Mouse (Mus musculus) thymus, adult 2 months (tissue): ENCODE results near the gene Espn. TPM values are rescaled to one million over a fixed set of nuclear protein-coding genes. Genes with fewer than 3 reads are reported as not detected.

Source experiments
- DNase-seq: peaks from one replicate; pipeline ENCODE4 v3.0.0; 2021
- H3K27ac ChIP-seq: fragments of 200-500 bp; 2 replicates; pipeline ENCODE4 v1.5.1; 2012; ENCODE audit warnings: low read length, control low read depth; ENCODE audit not compliant: control insufficient read depth, insufficient read depth
- H3K27me3 ChIP-seq: fragments of 200-500 bp; 2 replicates; pipeline ENCODE4 v1.6.1; 2012; ENCODE audit warnings: mild to moderate bottlenecking, low read length, moderate library complexity, mixed read lengths; ENCODE audit not compliant: control insufficient read depth, insufficient read depth
- H3K36me3 ChIP-seq: fragments of 200-500 bp; 2 replicates; pipeline ENCODE4 v1.6.1; 2012; ENCODE audit warnings: mild to moderate bottlenecking, low read length, moderate library complexity; ENCODE audit not compliant: control insufficient read depth, insufficient read depth
- H3K4me1 ChIP-seq: fragments of 200-500 bp; replicated peaks from 2 replicates; pipeline ENCODE4 v1.6.1; 2012; ENCODE audit warnings: low read length; ENCODE audit not compliant: control insufficient read depth, insufficient read depth
- H3K4me3 ChIP-seq: fragments of 200-500 bp; 2 replicates; pipeline ENCODE4 v1.5.1; 2012; ENCODE audit warnings: mild to moderate bottlenecking, low read length, control low read depth, moderate library complexity; ENCODE audit not compliant: control insufficient read depth, insufficient read depth
- CTCF ChIP-seq: fragments of 200-500 bp; IDR thresholded peaks from 2 replicates; pipeline ENCODE4 v1.5.1; 2012; ENCODE audit warnings: mild to moderate bottlenecking, control low read depth, low read length, moderate library complexity, borderline replicate concordance; ENCODE audit not compliant: control insufficient read depth, poor library complexity, insufficient read depth; ENCODE audit errors: extremely low read depth
- POLR2A ChIP-seq: fragments of 200-500 bp; IDR thresholded peaks from 2 replicates; pipeline ENCODE4 v1.6.1; 2012; ENCODE audit warnings: mild to moderate bottlenecking, low read length, control low read depth, moderate library complexity; ENCODE audit not compliant: control insufficient read depth, poor library complexity, insufficient read depth; ENCODE audit errors: extremely low read depth
- WGBS: fragments of 180-500 bp; shearing (Covaris S2); methylation state at CpG from one replicate; pipeline ENCODE4 v1.1.7; 2018; 5-methylcytosine and 5-hydroxymethylcytosine counted together
- polyA plus RNA-seq: library from polyadenylated mRNA; depleted of rRNA; stranded (reverse); fragments of >200 nt; gene quantifications from 2 replicates; pipeline ENCODE4 v1.2.3, GENCODE M21; 2012

The Espn gene
- polyA plus RNA-seq, 1 experiment: 6.5 TPM

GRCm38 (mm10) chr4:152103025-152103424, 49.1 kb downstream of the Espn start:
- DNase-seq: peak; percentile 84
- peaks cover 5% of the 10 kb centered on the region; the same call in 1 of the 2 replicates for H3K4me1 ChIP-seq
- no peak for TF ChIP-seq POLR2A
- peak; percentile 87; the same call in 1 of the 2 replicates for TF ChIP-seq CTCF
- H3K36me3 ChIP-seq: no peaks in the 10 kb centered on the region
- WGBS: 61% methylated on average over 7 of the region's 7 CpGs
- no peak overlapping the region for H3K4me3 ChIP-seq
- H3K27ac ChIP-seq: no peak overlapping the region
- no peaks in the 10 kb centered on the region for H3K27me3 ChIP-seq

GRCm38 (mm10) chr4:152101921-152102320, 50.2 kb downstream of the Espn start:
- Histone ChIP-seq H3K4me3 (no peak overlapping the region), H3K36me3 (no peaks in the 10 kb centered on the region), H3K27ac (no peak overlapping the region), H3K4me1 (peaks cover 8% of the 10 kb centered on the region), H3K27me3 (no peaks in the 10 kb centered on the region)
- 98% methylated on average over 16 of the region's 16 CpGs for WGBS
- no peak for TF ChIP-seq POLR2A
- TF ChIP-seq CTCF: no peak
- DNase-seq: no peak

- TF ChIP-seq POLR2A (no peak), CTCF (no peak)
- no peak for DNase-seq
- Histone ChIP-seq H3K4me3 (no peak overlapping the region), H3K4me1 (peaks cover 15% of the 10 kb centered on the region), H3K36me3 (no peaks in the 10 kb centered on the region), H3K27me3 (no peaks in the 10 kb centered on the region), H3K27ac (no peak overlapping the region)
- 68% methylated on average over 7 of the region's 7 CpGs for WGBS
Measured at GRCm38 (mm10) chr4:152101081-152101653, 51.0 kb downstream of the Espn start.

- no peak for DNase-seq
- TF ChIP-seq POLR2A: no peak
- no peak for TF ChIP-seq CTCF
- no peaks in the 10 kb centered on the region for H3K36me3 ChIP-seq
- peaks cover 17% of the 10 kb centered on the region for H3K4me1 ChIP-seq
- WGBS: 85% methylated on average over 11 of the region's 11 CpGs
- no peaks in the 10 kb centered on the region for H3K27me3 ChIP-seq
- no peak overlapping the region for H3K4me3 ChIP-seq
- H3K27ac ChIP-seq: no peak overlapping the region
Measured at GRCm38 (mm10) chr4:152100541-152100940, 51.6 kb downstream of the Espn start.

- TF ChIP-seq CTCF: no peak
- no peak for TF ChIP-seq POLR2A
- no peak overlapping the region for H3K4me3 ChIP-seq
Measured at GRCm38 (mm10) chr4:152097911-152098799, 54.0 kb downstream of the Espn start.

GRCm38 (mm10) chr4:152096927-152097326, 55.2 kb downstream of the Espn start:
- Histone ChIP-seq H3K27me3 (no peaks in the 10 kb centered on the region), H3K27ac (no peak overlapping the region), H3K36me3 (no peaks in the 10 kb centered on the region), H3K4me1 (peaks cover 17% of the 10 kb centered on the region), H3K4me3 (peak overlapping the region; percentile 28)
- no peak for DNase-seq
- WGBS: 35% methylated on average over 6 of the region's 6 CpGs
- TF ChIP-seq CTCF: no peak
- no peak for TF ChIP-seq POLR2A

More at GRCm38 (mm10) chr4:152097911-152098799, 54.0 kb downstream of the Espn start:
- DNase-seq: no peak
- WGBS: 91% methylated on average over 11 of the region's 11 CpGs
- Histone ChIP-seq H3K4me1 (peaks cover 17% of the 10 kb centered on the region), H3K27me3 (no peaks in the 10 kb centered on the region), H3K27ac (no peak overlapping the region), H3K36me3 (no peaks in the 10 kb centered on the region)

GRCm38 (mm10) chr4:152095937-152096910, 55.9 kb downstream of the Espn start:
- Histone ChIP-seq H3K27me3 (no peaks in the 10 kb centered on the region), H3K27ac (no peak overlapping the region), H3K4me1 (peaks cover 15% of the 10 kb centered on the region), H3K36me3 (no peaks in the 10 kb centered on the region), H3K4me3 (peak overlapping the region; percentile 28)
- DNase-seq: peak; percentile 72
- WGBS: 15% methylated on average over 27 of the region's 27 CpGs
- 0 out of 2 replicates have a peak, but pooled peaks have one; percentile 25 for TF ChIP-seq POLR2A
- peak; percentile 89 for TF ChIP-seq CTCF
